Mouse (Mus musculus): ENCODE measurements around the gene Fam162a. TPM values are rescaled to one million over a fixed set of nuclear protein-coding genes. Genes with fewer than 3 reads are reported as not detected.

Gene Fam162a
- 42.8 TPM for total RNA-seq (2023)

DNA sequence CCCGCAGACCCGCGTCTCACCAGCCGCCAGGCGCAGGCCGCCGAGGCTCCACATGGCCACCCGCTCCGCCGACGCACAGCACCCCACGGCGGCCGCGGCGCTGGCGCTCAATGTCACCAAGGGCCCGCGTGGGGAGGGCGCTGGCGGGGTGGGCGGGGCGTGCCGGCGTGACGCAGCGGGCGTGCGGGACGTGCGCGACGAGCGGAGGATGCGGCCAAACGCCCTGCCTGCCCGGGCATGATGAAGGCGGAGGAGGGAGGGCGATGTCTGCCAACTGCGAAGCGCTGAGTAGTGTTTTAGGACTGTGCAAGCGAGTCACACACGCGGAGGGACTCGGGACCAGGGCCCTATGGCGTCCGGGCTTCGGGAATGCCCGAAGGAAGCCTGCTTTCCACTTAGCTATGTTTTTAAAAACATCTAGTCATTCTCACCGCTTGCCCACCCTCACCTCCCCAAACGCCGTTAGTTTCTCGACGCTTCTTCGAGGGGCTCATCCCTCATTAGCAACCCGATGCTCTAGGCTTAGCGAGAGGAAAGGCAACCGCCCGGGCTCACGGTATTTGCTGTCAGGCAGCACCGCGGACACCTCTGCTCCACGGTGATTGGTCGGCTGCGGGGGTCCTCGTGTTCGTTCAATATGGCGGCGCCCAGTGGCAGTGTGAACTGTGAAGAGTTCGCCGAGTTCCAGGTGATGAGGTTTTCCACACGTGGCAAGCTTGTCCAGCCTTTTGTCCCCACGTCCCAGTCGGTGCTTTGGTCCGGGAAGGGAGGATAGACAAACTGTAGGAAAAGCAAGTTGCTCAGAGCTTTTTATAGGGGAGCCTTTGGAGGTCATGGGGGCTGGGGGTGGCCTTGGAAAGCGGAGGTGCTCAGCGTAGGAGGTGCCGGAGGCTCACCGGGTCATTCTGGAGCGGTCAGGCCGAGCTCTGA is at the start of gene Fam162a, which contains the start of gene Ccdc58:
Fam162a (minus strand) TSS at position 145 of the 930 bp plus-strand sequence.
Ccdc58 (plus strand) TSS at position 236 of the 930 bp plus-strand sequence.

DNA sequence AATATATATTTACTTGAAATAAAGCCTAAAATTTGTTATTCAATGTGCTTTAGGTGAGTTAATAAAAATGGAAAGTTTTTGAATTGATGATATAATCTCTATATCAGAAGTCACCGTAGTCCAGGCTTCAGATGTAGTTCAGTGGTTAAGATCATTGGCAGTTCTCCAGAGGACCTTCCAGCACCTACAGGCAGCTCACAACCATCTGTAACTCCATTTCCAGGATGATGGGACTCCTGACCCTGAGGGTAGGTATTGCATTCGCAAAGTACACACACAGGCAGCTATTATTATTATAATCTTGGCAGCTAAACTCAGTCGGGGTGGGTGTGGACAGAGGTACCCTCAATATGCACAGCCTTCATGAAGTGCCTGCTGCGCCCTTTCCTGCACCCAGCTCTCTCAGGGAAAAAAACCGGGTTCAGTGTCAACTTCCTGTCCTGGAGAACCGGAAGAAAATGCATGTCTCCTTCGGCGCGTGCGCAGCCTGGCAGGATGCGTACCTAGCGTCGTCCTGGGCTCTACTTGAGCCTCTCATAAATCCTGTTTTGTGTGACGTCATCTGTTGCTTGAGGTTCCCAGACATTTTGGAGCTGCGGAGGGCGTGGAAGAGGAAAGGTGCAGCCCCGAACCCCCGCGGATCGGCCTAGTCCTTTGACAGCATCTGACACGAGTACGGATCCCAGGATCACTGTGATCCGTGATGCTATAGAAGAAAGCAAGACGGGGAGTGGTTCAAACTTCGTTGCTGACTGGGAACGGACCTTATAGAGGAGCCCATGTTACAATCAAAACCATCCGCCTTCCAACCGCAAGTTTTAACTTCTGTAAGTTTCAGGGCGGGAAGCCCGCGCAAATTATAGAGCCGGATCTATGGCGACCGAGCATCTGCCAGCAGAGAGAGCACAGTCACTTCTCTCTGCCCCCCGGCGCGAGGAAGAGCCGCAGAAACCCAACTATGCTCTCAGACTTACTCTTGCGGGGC is 30.5 kb downstream of the Fam162a start, which contains the start of gene Wdr5b:
Wdr5b (plus strand) TSS at position 551 of the 985 bp plus-strand sequence.

Other genes with a start within 250 kb of the Fam162a start
- 54.8 TPM for gene Parp14, start 200.1 kb downstream of the Fam162a start, total RNA-seq (2023)
- 49.0 TPM for gene Parp9, start 133.1 kb downstream of the Fam162a start, total RNA-seq (2023)
- gene Dtx3l, start 132.4 kb downstream of the Fam162a start, total RNA-seq (2023), result 44.8 TPM
- gene Kpna1, start 92.8 kb downstream of the Fam162a start, total RNA-seq (2023), result 123 TPM
- 9.0 TPM for gene Wdr5b, start 30.4 kb downstream of the Fam162a start, total RNA-seq (2023)
- gene Ccdc58, start 91 bp upstream of the Fam162a start, total RNA-seq (2023), result 24.9 TPM
- not detected for gene Csta1, start 59.6 kb upstream of the Fam162a start, total RNA-seq (2023)
- not detected for gene Stfa2l1, start 85.2 kb upstream of the Fam162a start, total RNA-seq (2023)
- not detected for gene Gm5483, start 112.6 kb upstream of the Fam162a start, total RNA-seq (2023)
- gene Gm5416, start 138.8 kb upstream of the Fam162a start, total RNA-seq (2023), result not detected
- gene 2010005H15Rik, start 149.9 kb upstream of the Fam162a start, total RNA-seq (2023), result not detected
- not detected for gene Stfa1, start 205.4 kb upstream of the Fam162a start, total RNA-seq (2023)

Measured in CD4-positive naive resting alpha-beta T cell, adult 57 days (primary cell).